Mouse (Mus musculus) embryonic fibroblast, embryonic 13.5 days (primary cell): ENCODE data around the gene Ccdc106.

Source experiments
- CTCF ChIP-seq: IDR thresholded peaks from 2 replicates; pipeline ENCODE4 v1.5.1; 2011; ENCODE audit warnings: mild to moderate bottlenecking, control low read depth, low read length, moderate library complexity, borderline replicate concordance; ENCODE audit not compliant: insufficient read depth
- POLR2A ChIP-seq: IDR thresholded peaks from 2 replicates; pipeline ENCODE4 v1.6.1; 2011; ENCODE audit warnings: low read depth, mild to moderate bottlenecking, control low read depth, low read length, moderate library complexity

GRCm38 (mm10) chr7:5083325-5084105 lies 63.2 kb downstream of the Ccdc106 start:
- TF ChIP-seq POLR2A (no peak), CTCF (no peak)
